Mouse (Mus musculus): ENCODE measurements around the gene Fstl4. TPM values are rescaled to one million over a fixed set of nuclear protein-coding genes. Genes with fewer than 3 reads are reported as not detected.

Fstl4 gene
- polyA plus RNA-seq, 1 experiment, result not detected

- Histone ChIP-seq H3K4me1 (ENCODE audit: control insufficient read depth, insufficient read depth, low read length) (no peaks in the 10 kb centered on the region), H3K27ac (ENCODE audit: insufficient read depth, low read depth, low read length) (no peak overlapping the region), H3K4me3 (ENCODE audit: insufficient read depth, low read length) (no peak overlapping the region)
- TF ChIP-seq CTCF (IDR thresholded peaks at IDR 0.05; ENCODE audit: low read depth, low read length), result no peak
- TF ChIP-seq POLR2A (IDR thresholded peaks at IDR 0.05; ENCODE audit: borderline replicate concordance, low read depth, low read length), result no peak
These were observed 122.3 kb downstream of the Fstl4 start for GRCm38 (mm10) chr11:52886559-52887303.

DNA sequence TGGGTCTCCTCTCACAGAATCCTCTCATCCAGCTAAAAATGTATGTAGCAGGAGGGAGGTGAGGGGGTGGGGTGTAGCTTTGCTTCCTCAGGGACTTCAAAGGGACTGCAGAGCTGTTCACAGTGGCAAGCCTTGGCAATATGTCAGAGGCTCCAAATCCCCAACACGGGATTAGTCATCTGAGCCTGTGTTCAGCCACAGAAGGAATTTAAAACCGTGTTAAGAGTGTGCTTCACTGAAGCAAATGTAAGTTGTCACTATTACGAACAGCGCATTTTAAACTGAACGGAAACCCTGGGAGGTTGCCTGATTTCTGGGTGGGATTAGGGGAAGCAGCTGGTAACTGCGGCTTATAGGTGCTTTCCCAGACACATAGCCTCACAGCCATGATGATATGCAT is 123.7 kb downstream of the Fstl4 start:
- H3K4me3 ChIP-seq (ENCODE audit: insufficient read depth, low read length), result no peak overlapping the region
- TF ChIP-seq CTCF (IDR thresholded peaks at IDR 0.05; ENCODE audit: low read depth, low read length), result no peak
- no peak for TF ChIP-seq POLR2A (IDR thresholded peaks at IDR 0.05; ENCODE audit: borderline replicate concordance, low read depth, low read length)
- no peaks in the 10 kb centered on the region for H3K4me1 ChIP-seq (ENCODE audit: control insufficient read depth, insufficient read depth, low read length)
- H3K27ac ChIP-seq (ENCODE audit: insufficient read depth, low read depth, low read length), result no peak overlapping the region

DNA sequence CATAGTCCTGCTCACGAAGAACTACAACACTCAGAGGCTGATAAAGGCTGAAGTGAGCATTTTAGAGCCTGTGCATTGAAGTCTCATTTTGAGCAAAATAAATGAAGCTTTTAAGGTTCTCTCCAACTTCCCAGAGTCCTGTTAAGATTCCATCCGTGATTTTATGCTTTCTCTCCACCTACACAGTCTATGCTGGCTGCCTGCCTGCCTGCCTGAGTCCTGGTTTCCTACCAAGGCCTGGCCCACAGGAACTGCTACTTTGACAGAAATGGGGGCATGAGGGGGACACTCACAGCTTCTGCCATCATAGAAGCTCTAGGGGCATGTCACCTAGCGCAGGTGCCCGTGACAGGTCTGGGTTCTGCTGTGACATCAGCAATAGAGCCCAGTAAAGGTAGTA is 125.1 kb downstream of the Fstl4 start:
- H3K4me1 ChIP-seq (ENCODE audit: control insufficient read depth, insufficient read depth, low read length), result no peaks in the 10 kb centered on the region
- TF ChIP-seq POLR2A (IDR thresholded peaks at IDR 0.05; ENCODE audit: borderline replicate concordance, low read depth, low read length) (no peak), CTCF (IDR thresholded peaks at IDR 0.05; ENCODE audit: low read depth, low read length) (no peak)
- H3K4me3 ChIP-seq (ENCODE audit: insufficient read depth, low read length), result no peak overlapping the region
- no peak overlapping the region for H3K27ac ChIP-seq (ENCODE audit: insufficient read depth, low read depth, low read length)

GRCm38 (mm10) chr11:52890156-52890555 is 125.7 kb downstream of the Fstl4 start:
- H3K4me3 ChIP-seq (ENCODE audit: insufficient read depth, low read length), result no peak overlapping the region
- TF ChIP-seq POLR2A (IDR thresholded peaks at IDR 0.05; ENCODE audit: borderline replicate concordance, low read depth, low read length), result no peak
- no peak for TF ChIP-seq CTCF (IDR thresholded peaks at IDR 0.05; ENCODE audit: low read depth, low read length)
- H3K4me1 ChIP-seq (ENCODE audit: control insufficient read depth, insufficient read depth, low read length), result no peaks in the 10 kb centered on the region
- no peak overlapping the region for H3K27ac ChIP-seq (ENCODE audit: insufficient read depth, low read depth, low read length)

GRCm38 (mm10) chr11:52904101-52904500 is 139.7 kb downstream of the Fstl4 start:
- TF ChIP-seq POLR2A (IDR thresholded peaks at IDR 0.05; ENCODE audit: borderline replicate concordance, low read depth, low read length) (no peak), CTCF (IDR thresholded peaks at IDR 0.05; ENCODE audit: low read depth, low read length) (no peak)
- no peaks in the 10 kb centered on the region for H3K4me1 ChIP-seq (ENCODE audit: control insufficient read depth, insufficient read depth, low read length)
- no peak overlapping the region for H3K27ac ChIP-seq (ENCODE audit: insufficient read depth, low read depth, low read length)
- no peak overlapping the region for H3K4me3 ChIP-seq (ENCODE audit: insufficient read depth, low read length)

- H3K27ac ChIP-seq (ENCODE audit: insufficient read depth, low read depth, low read length), result no peak overlapping the region
- TF ChIP-seq POLR2A (IDR thresholded peaks at IDR 0.05; ENCODE audit: borderline replicate concordance, low read depth, low read length) (no peak), CTCF (IDR thresholded peaks at IDR 0.05; ENCODE audit: low read depth, low read length) (no peak)
- no peak overlapping the region for H3K4me3 ChIP-seq (ENCODE audit: insufficient read depth, low read length)
- H3K4me1 ChIP-seq (ENCODE audit: control insufficient read depth, insufficient read depth, low read length), result no peaks in the 10 kb centered on the region
These were observed 146.4 kb downstream of the Fstl4 start for GRCm38 (mm10) chr11:52910788-52911187.

GRCm38 (mm10) chr11:52914431-52914830 is 150.0 kb downstream of the Fstl4 start:
- Histone ChIP-seq H3K4me3 (ENCODE audit: insufficient read depth, low read length) (no peak overlapping the region), H3K27ac (ENCODE audit: insufficient read depth, low read depth, low read length) (no peak overlapping the region), H3K4me1 (ENCODE audit: control insufficient read depth, insufficient read depth, low read length) (no peaks in the 10 kb centered on the region)
- TF ChIP-seq CTCF (IDR thresholded peaks at IDR 0.05; ENCODE audit: low read depth, low read length) (no peak), POLR2A (IDR thresholded peaks at IDR 0.05; ENCODE audit: borderline replicate concordance, low read depth, low read length) (no peak)

GRCm38 (mm10) chr11:52915648-52916047 is 151.2 kb downstream of the Fstl4 start:
- H3K27ac ChIP-seq (ENCODE audit: insufficient read depth, low read depth, low read length), result no peak overlapping the region
- H3K4me3 ChIP-seq (ENCODE audit: insufficient read depth, low read length), result no peak overlapping the region
- H3K4me1 ChIP-seq (ENCODE audit: control insufficient read depth, insufficient read depth, low read length), result no peaks in the 10 kb centered on the region
- TF ChIP-seq CTCF (IDR thresholded peaks at IDR 0.05; ENCODE audit: low read depth, low read length), result no peak
- TF ChIP-seq POLR2A (IDR thresholded peaks at IDR 0.05; ENCODE audit: borderline replicate concordance, low read depth, low read length), result no peak

DNA sequence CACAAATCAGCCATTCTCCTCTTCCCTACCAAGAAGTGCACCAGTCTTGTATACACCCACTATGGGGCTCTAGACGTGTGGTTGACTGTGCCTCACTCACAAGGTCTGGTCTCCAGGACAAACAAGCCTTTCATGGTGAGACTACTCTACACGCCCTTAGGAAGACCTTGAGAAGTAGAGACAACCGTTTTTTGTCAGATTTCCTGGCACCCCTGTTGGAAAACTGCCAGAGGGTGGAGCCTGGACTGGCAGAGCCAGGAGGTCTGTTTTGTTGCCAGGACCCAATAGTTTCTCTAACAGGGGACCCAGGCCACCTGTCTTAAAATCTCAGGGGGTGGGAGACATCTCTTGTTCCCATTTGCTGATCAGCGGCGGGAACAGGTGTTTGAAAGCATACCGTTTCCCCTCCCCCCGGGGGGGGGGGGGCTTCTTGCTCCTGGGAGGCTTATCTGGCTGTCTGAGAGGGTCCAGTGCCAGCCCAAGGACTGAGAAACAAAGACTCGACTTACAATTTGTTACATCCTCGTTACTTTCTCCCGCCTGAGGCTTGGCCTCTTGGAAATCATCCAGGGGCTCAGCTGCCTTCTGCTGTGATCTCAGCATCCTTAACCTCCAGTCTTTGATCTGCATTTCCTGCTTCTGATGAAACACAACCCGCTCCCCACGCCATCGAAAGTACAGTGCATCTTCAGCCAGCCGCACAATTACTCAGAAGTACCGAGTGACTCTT is 155.0 kb downstream of the Fstl4 start:
- Histone ChIP-seq H3K4me3 (ENCODE audit: insufficient read depth, low read length) (no peak overlapping the region), H3K27ac (ENCODE audit: insufficient read depth, low read depth, low read length) (no peak overlapping the region), H3K4me1 (ENCODE audit: control insufficient read depth, insufficient read depth, low read length) (no peaks in the 10 kb centered on the region)
- no peak for TF ChIP-seq CTCF (IDR thresholded peaks at IDR 0.05; ENCODE audit: low read depth, low read length)
- TF ChIP-seq POLR2A (IDR thresholded peaks at IDR 0.05; ENCODE audit: borderline replicate concordance, low read depth, low read length), result no peak

- Histone ChIP-seq H3K4me1 (ENCODE audit: control insufficient read depth, insufficient read depth, low read length) (no peaks in the 10 kb centered on the region), H3K27ac (ENCODE audit: insufficient read depth, low read depth, low read length) (no peak overlapping the region), H3K4me3 (ENCODE audit: insufficient read depth, low read length) (no peak overlapping the region)
- no peak for TF ChIP-seq CTCF (IDR thresholded peaks at IDR 0.05; ENCODE audit: low read depth, low read length)
- TF ChIP-seq POLR2A (IDR thresholded peaks at IDR 0.05; ENCODE audit: borderline replicate concordance, low read depth, low read length), result no peak
These were observed 159.8 kb downstream of the Fstl4 start for GRCm38 (mm10) chr11:52924196-52924595.
